Comparison of ENCODE assay signal across 28 mouse cellular contexts in genomic region chr5:3725491-3725890, GRCm38 (mm10).
"Had no signal": no experiment of that assay in that cellular context is flagged by ENCODE, and none has a peak within 500 bp of the region (broad histone marks: within the 10 kb centered on the region; RNA-seq: fewer than 3 reads in every experiment).

No protein-coding gene starts in this region.

- H3K4me3 ChIP-seq: gastrocnemius, adult 2 months; heart, embryonic 10.5 days; heart, embryonic 13.5 days; heart, embryonic 15.5 days; hindbrain, embryonic 10.5 days; hindbrain, embryonic 12.5 days; hindbrain, embryonic 15.5 days; kidney, embryonic 15.5 days; limb, embryonic 13.5 days; limb, embryonic 15.5 days; liver, embryonic 12.5 days had no signal

- H3K9me3 ChIP-seq: heart, embryonic 10.5 days; heart, embryonic 13.5 days; heart, embryonic 15.5 days; hindbrain, embryonic 10.5 days; hindbrain, embryonic 12.5 days; hindbrain, embryonic 15.5 days; kidney, embryonic 15.5 days; limb, embryonic 13.5 days; limb, embryonic 15.5 days; liver, embryonic 12.5 days had no signal

- ATAC-seq: hindbrain, postnatal 0 days; intestine, embryonic 16.5 days; liver, embryonic 12.5 days had no signal

- H3K4me2 ChIP-seq: heart, embryonic 13.5 days; heart, embryonic 15.5 days; hindbrain, embryonic 12.5 days; hindbrain, embryonic 15.5 days; kidney, embryonic 15.5 days; limb, embryonic 13.5 days; limb, embryonic 15.5 days; liver, embryonic 12.5 days had no signal

- H3K27me3 ChIP-seq: heart, embryonic 13.5 days; heart, embryonic 15.5 days; hindbrain, embryonic 12.5 days; hindbrain, embryonic 15.5 days; kidney, embryonic 15.5 days; limb, embryonic 13.5 days; limb, embryonic 15.5 days; liver, embryonic 12.5 days had no signal

- DNase-seq: gastrocnemius, adult 2 months; gastrocnemius, postnatal 10 days; gastrocnemius, postnatal 25 days; heart, adult 18-20 months; heart, postnatal 14 days; heart, postnatal 36 days; kidney, adult 11 months; kidney, adult 2 months; kidney, adult 9 months; kidney, postnatal 14 days; kidney, postnatal 36 days; layer of hippocampus, adult 9-11 months; layer of hippocampus, postnatal 36 days; left cerebral cortex, postnatal 4 days had no signal

- H3K27ac ChIP-seq: gastrocnemius, adult 2 months; heart, embryonic 10.5 days; heart, embryonic 13.5 days; heart, embryonic 15.5 days; hindbrain, embryonic 10.5 days; hindbrain, embryonic 12.5 days; hindbrain, embryonic 15.5 days; hindbrain, postnatal 0 days; kidney, embryonic 15.5 days; kidney, postnatal 0 days; limb, embryonic 13.5 days; limb, embryonic 15.5 days; liver, embryonic 12.5 days; liver, embryonic 14.5 days had no signal

- H3K9ac ChIP-seq: heart, embryonic 13.5 days; heart, embryonic 15.5 days; hindbrain, embryonic 12.5 days; hindbrain, embryonic 15.5 days; kidney, embryonic 15.5 days; limb, embryonic 13.5 days; limb, embryonic 15.5 days; liver, embryonic 12.5 days; liver, embryonic 14.5 days had no signal

- H3K4me1 ChIP-seq: heart, embryonic 10.5 days; hindbrain, embryonic 10.5 days; hindbrain, embryonic 12.5 days; hindbrain, embryonic 15.5 days; kidney, embryonic 15.5 days; limb, embryonic 13.5 days; limb, embryonic 15.5 days had no signal
